Mouse (Mus musculus) megakaryocyte, embryonic 14.5 days (primary cell): Measurements from ENCODE around the gene Lamc3.

Experiments
- FLI1 ChIP-seq: IDR thresholded peaks from 2 replicates; pipeline ENCODE4 v1.6.1; 2012; ENCODE audit warnings: low read length, inconsistent platforms, mixed read lengths
- GATA1 ChIP-seq: IDR thresholded peaks from 3 replicates; pipeline ENCODE4 v1.6.1; 2012; ENCODE audit warnings: mixed read lengths, low read length, inconsistent platforms, borderline replicate concordance

DNA sequence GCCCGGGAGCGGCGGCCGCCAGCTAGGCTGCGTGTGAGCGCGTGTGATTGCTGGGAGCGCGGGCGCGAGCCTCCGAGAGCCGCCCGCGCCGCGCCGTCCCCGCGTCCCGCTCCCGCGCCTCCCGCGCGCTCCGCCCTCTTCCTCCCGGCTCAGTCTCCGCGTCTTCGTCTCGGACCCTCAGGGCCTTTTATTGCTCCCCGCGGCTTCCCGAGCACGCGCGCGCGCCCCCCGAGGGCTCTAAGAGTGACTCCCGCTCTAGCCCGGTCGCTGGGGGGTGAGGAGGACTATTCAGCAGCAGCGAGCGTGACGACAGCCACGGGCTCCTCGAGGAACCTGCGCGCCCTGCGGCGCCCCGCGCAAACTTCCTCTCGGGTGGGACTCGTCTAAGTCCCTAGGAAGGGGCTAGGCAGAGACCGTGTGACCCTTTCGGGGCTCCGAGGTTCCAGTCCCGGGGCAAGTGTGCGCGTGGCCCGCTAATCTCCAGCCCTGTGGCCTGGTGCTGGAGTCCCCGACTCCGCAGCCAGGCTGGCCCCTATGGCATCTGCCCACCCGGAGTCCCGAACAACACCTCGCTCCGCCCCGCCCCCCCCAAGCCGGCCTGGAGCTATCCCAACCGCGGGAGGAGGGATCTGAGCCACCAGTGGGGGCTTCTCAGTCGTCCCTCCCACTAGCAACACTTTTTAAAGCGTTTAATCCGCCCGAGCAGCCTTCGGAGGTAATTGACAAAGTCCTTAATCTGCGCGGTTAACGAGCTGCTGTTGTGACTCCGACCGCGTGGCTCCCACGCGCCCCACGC is 41.0 kb upstream of the Lamc3 start, which contains the start of gene Fibcd1:
- TF ChIP-seq GATA1: no peak
- TF ChIP-seq FLI1: no peak
